Mouse (Mus musculus) lung, embryonic 14.5 days (tissue): Measurements from ENCODE around the gene Fam98b. TPM values are rescaled to one million over a fixed set of nuclear protein-coding genes. Genes with fewer than 3 reads are reported as not detected.

ENCODE experiments used
- ATAC-seq: fragments of 200-750 bp; cut with Nextera tagmentation; 2 replicates; pipeline ENCODE4 v1.8.0; 2017; ENCODE audit warnings: mild to moderate bottlenecking, moderate TSS enrichment, moderate library complexity; ENCODE audit not compliant: insufficient read depth
- DNase-seq: peaks from one replicate; pipeline ENCODE4 v3.0.0-alpha.2; 2015
- H3K27ac ChIP-seq: fragments of 300-500 bp; sonication (generic); 2 replicates; pipeline ENCODE4 v1.5.1; 2014; ENCODE audit warnings: low read depth, mild to moderate bottlenecking, moderate library complexity
- H3K27me3 ChIP-seq: fragments of 300-500 bp; sonication (generic); 2 replicates; pipeline ENCODE4 v1.6.1; 2014; ENCODE audit warnings: low read length, control low read depth; ENCODE audit not compliant: insufficient read depth
- H3K36me3 ChIP-seq: fragments of 300-500 bp; sonication (generic); 2 replicates; pipeline ENCODE4 v1.6.1; 2014; ENCODE audit warnings: control low read depth; ENCODE audit not compliant: insufficient read depth
- H3K4me1 ChIP-seq: fragments of 300-500 bp; sonication (generic); 2 replicates; pipeline ENCODE4 v1.6.1; 2014; ENCODE audit warnings: antibody characterized with exemption, control low read depth; ENCODE audit not compliant: insufficient read depth
- H3K4me2 ChIP-seq: fragments of 300-500 bp; sonication (generic); 2 replicates; pipeline ENCODE4 v1.6.1; 2014; ENCODE audit warnings: mild to moderate bottlenecking
- H3K4me3 ChIP-seq: fragments of 300-500 bp; sonication (generic); 2 replicates; pipeline ENCODE4 v1.5.1; 2014; ENCODE audit warnings: low read depth, low read length
- H3K9ac ChIP-seq: fragments of 300-500 bp; sonication (generic); 2 replicates; pipeline ENCODE4 v1.6.1; 2014
- H3K9me3 ChIP-seq: fragments of 300-500 bp; sonication (generic); 2 replicates; pipeline ENCODE4 v1.6.1; 2016; ENCODE audit warnings: low read depth, low read length, control low read depth
- CTCF ChIP-seq: IDR thresholded peaks from 2 replicates; pipeline ENCODE4 v1.5.1; 2016; ENCODE audit warnings: antibody characterized with exemption, low read depth
- WGBS: fragments of 180-500 bp; shearing (Covaris S2); extraction: QIAGEN DNeasy Blood & Tissue Kit; methylation state at CpG from one replicate; pipeline ENCODE4 v1.1.7; 2014; 5-methylcytosine and 5-hydroxymethylcytosine counted together
- polyA plus RNA-seq: library from polyadenylated mRNA; unstranded; fragments of >200 nt; fragmentation: Nextera tagmentation; extraction: Ambion mirVana; gene quantifications from 2 replicates; pipeline ENCODE4 v1.2.1, GENCODE M21; 2014

The Fam98b gene
- polyA plus RNA-seq, 1 experiment from 2014 or later = 8.4 TPM

GRCm38 (mm10) chr2:117303391-117304350 is 54.1 kb downstream of the Fam98b start:
- Histone ChIP-seq H3K4me1 (no peaks in the 10 kb centered on the region), H3K27ac (no peak overlapping the region), H3K36me3 (no peaks in the 10 kb centered on the region), H3K27me3 (no peaks in the 10 kb centered on the region), H3K4me3 (no peak overlapping the region), H3K9me3 (no peaks in the 10 kb centered on the region), H3K9ac (no peak overlapping the region), H3K4me2 (no peak overlapping the region)
- no peak for ATAC-seq
- WGBS = 88% methylated on average over 12 of the region's 12 CpGs
- DNase-seq = no peak
- no peak for TF ChIP-seq CTCF

GRCm38 (mm10) chr2:117304941-117305340 is 55.4 kb downstream of the Fam98b start:
- Histone ChIP-seq H3K36me3 (no peaks in the 10 kb centered on the region), H3K4me2 (no peak overlapping the region), H3K27ac (no peak overlapping the region), H3K4me1 (no peaks in the 10 kb centered on the region), H3K9me3 (no peaks in the 10 kb centered on the region), H3K4me3 (no peak overlapping the region), H3K9ac (no peak overlapping the region), H3K27me3 (no peaks in the 10 kb centered on the region)
- no peak for TF ChIP-seq CTCF
- no peak for ATAC-seq
- DNase-seq = no peak
- WGBS = 82% methylated on average over 5 of the region's 5 CpGs

DNA sequence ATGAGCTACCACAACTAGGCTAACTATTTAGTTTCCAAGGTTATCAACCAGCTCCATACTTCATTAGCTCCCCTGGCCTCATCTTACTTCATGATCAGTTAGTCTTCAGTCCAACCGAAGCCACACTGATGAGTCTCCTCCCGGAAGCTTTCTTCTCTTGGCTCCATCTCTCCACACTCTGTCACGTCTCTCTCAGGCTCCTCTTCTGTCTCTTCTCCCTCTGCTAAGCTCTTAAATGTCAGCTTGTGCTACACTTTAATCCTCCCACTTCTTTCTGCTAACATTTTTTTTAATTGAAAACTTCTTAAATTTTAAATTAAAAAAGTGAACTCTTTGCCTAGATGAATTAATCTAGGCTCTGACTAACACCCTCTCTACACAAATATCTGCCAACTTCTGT is 58.4 kb downstream of the Fam98b start:
- Histone ChIP-seq H3K9ac (no peak overlapping the region), H3K36me3 (no peaks in the 10 kb centered on the region), H3K4me1 (no peaks in the 10 kb centered on the region), H3K27me3 (no peaks in the 10 kb centered on the region), H3K9me3 (no peaks in the 10 kb centered on the region), H3K4me2 (no peak overlapping the region), H3K27ac (no peak overlapping the region), H3K4me3 (no peak overlapping the region)
- WGBS = 75% methylated on average over 3 of the region's 3 CpGs
- DNase-seq (no peak), ATAC-seq (no peak)
- no peak for TF ChIP-seq CTCF

GRCm38 (mm10) chr2:117309046-117309445 is 59.5 kb downstream of the Fam98b start:
- no peak for DNase-seq
- no peak overlapping the region for H3K27ac ChIP-seq
- ATAC-seq = no peak
- H3K27me3 ChIP-seq = no peaks in the 10 kb centered on the region
- WGBS = 73% methylated on average over 2 of the region's 2 CpGs
- H3K4me1 ChIP-seq = no peaks in the 10 kb centered on the region
- no peaks in the 10 kb centered on the region for H3K9me3 ChIP-seq
- H3K36me3 ChIP-seq = no peaks in the 10 kb centered on the region
- H3K9ac ChIP-seq = no peak overlapping the region
- H3K4me2 ChIP-seq = no peak overlapping the region
- no peak for TF ChIP-seq CTCF
- no peak overlapping the region for H3K4me3 ChIP-seq

GRCm38 (mm10) chr2:117311349-117311748 is 61.8 kb downstream of the Fam98b start:
- Histone ChIP-seq H3K27me3 (no peaks in the 10 kb centered on the region), H3K9me3 (no peaks in the 10 kb centered on the region), H3K4me1 (no peaks in the 10 kb centered on the region), H3K27ac (no peak overlapping the region), H3K9ac (no peak overlapping the region), H3K36me3 (no peaks in the 10 kb centered on the region), H3K4me3 (no peak overlapping the region), H3K4me2 (no peak overlapping the region)
- ATAC-seq (no peak), DNase-seq (no peak)
- 63% methylated on average over 1 of the region's 1 CpGs for WGBS
- no peak for TF ChIP-seq CTCF

- 44% methylated on average over 2 of the region's 2 CpGs for WGBS
- no peak overlapping the region for H3K4me2 ChIP-seq
- ATAC-seq (no peak), DNase-seq (no peak)
- no peak overlapping the region for H3K4me3 ChIP-seq
- no peaks in the 10 kb centered on the region for H3K9me3 ChIP-seq
- TF ChIP-seq CTCF = no peak
- no peak overlapping the region for H3K27ac ChIP-seq
- no peaks in the 10 kb centered on the region for H3K36me3 ChIP-seq
- H3K9ac ChIP-seq = no peak overlapping the region
- H3K4me1 ChIP-seq = no peaks in the 10 kb centered on the region
- no peaks in the 10 kb centered on the region for H3K27me3 ChIP-seq
These were observed 62.5 kb downstream of the Fam98b start for GRCm38 (mm10) chr2:117312030-117312429.

DNA sequence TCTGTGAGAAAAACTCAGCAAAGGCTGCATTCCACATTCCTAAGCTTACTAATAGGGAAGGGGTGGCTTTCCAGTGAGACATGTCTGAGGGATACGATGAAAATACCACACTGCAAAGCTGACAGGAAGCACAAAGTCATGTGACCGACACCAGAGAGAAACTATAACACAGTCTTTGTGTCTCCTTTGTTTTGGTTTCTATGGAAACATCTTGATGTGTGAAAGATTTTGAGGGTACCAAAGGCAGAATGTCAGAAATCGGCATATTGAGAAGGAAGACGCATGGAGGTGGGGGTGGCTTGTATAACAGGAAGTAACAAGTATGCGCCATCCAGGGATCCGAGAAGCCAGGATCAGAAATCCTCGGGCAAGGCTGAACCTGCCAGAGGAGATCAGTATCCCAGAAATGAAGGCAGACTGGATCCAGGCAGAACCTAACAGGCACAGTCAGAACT is 62.9 kb downstream of the Fam98b start:
- Histone ChIP-seq H3K4me2 (no peak overlapping the region), H3K4me3 (no peak overlapping the region), H3K27ac (no peak overlapping the region), H3K27me3 (no peaks in the 10 kb centered on the region), H3K9me3 (no peaks in the 10 kb centered on the region), H3K4me1 (no peaks in the 10 kb centered on the region), H3K36me3 (no peaks in the 10 kb centered on the region), H3K9ac (no peak overlapping the region)
- peak; percentile 9 for DNase-seq
- TF ChIP-seq CTCF = no peak
- 68% methylated on average over 7 of the region's 7 CpGs for WGBS
- ATAC-seq = no peak
